Comparison of ENCODE assay signal across 9 mouse cellular contexts in the genomic region with DNA sequence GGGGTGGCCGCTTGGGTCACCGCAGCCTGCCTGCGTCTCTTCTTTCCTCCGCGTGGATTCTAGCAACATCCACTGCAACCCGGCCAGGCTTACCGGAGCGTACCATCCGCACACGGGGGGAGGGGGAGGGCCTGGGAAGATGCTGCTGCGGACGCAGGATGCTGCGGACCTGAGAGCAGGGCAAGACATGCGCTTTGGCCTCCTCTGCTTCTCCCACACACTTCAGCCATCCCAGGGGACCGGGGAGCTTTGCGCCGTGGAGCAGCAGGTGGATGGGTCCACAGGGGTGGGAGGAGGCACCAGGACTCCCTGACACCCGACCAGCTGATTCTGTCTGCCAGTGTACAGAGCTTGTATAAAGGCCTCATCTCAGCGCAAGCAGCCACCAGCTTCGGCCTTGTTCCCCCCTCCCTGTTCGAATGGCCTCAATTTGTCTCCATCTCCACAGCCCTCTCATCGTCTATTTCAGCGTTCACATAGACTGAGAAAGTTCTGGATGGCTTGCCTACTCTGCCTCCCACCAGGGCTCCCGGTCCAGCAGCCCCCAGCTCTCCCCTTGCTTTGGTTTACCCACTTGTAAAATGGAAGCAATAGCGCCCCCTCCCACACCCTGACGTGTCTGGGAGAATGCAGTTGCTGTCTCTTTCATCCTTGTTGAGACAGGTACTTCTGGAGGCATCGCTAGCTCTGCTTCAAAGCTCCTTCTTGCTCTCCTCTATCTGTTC. TPM values are rescaled to one million over a fixed set of nuclear protein-coding genes. Genes with fewer than 3 reads are reported as not detected.
DNase-seq lines count a peak whose midpoint lies in the region; ATAC-seq and TF ChIP-seq lines count a peak whose summit lies in the region.
"Had no signal": no experiment of that assay in that cellular context is flagged by ENCODE, and none has a peak within 500 bp of the region (broad histone marks: within the 10 kb centered on the region; RNA-seq: fewer than 3 reads in every experiment).

A gene (minus strand): TSS at position 537 of the 725 bp plus-strand sequence.

- no peak for ATAC-seq in lung, postnatal 0 days
- ATAC-seq in embryonic facial prominence, embryonic 13.5 days (ENCODE audit: insufficient number of reproducible peaks, insufficient read depth, low FRiP score, low TSS enrichment, low read depth): no peak
- ATAC-seq in midbrain, embryonic 15.5 days (replicated peaks): peak; percentile 80
- no peak for ATAC-seq in megakaryocyte-erythroid progenitor cell, adult 5-6 weeks (replicated peaks; ENCODE audit: low FRiP score, low TSS enrichment, poor library complexity, severe bottlenecking)

- H3K27me3 ChIP-seq in lung, postnatal 0 days (replicated peaks; ENCODE audit: insufficient read depth, low read length): no peaks in the 10 kb centered on the region
- peaks cover 51% of the 10 kb centered on the region for H3K27me3 ChIP-seq in embryonic facial prominence, embryonic 13.5 days
- H3K27me3 ChIP-seq in midbrain, embryonic 15.5 days (replicated peaks): no peaks in the 10 kb centered on the region; the same call in 1 of the 2 replicates

- H3K9me3 ChIP-seq in lung, postnatal 0 days (ENCODE audit: low read length): no peaks in the 10 kb centered on the region
- no peaks in the 10 kb centered on the region for H3K9me3 ChIP-seq in embryonic facial prominence, embryonic 13.5 days
- H3K9me3 ChIP-seq in midbrain, embryonic 15.5 days: no peaks in the 10 kb centered on the region
- H3K9me3 ChIP-seq: heart, embryonic 15.5 days had no signal

- peak; percentile 9; the same call in 1 of the 2 replicates for TF ChIP-seq CTCF in lung, postnatal 0 days (IDR thresholded peaks at IDR 0.05)

- no peaks in the 10 kb centered on the region for H3K4me1 ChIP-seq in lung, postnatal 0 days (ENCODE audit: insufficient read depth, low read depth, low read length)
- peaks cover 23% of the 10 kb centered on the region for H3K4me1 ChIP-seq in embryonic facial prominence, embryonic 13.5 days
- H3K4me1 ChIP-seq in midbrain, embryonic 15.5 days: peaks cover 29% of the 10 kb centered on the region
- H3K4me1 ChIP-seq: heart, embryonic 15.5 days had no signal

- no peak within 1 kb of the TSS for H3K9ac ChIP-seq in lung, postnatal 0 days (replicated peaks; ENCODE audit: low read depth)
- peak within 1 kb of the TSS; percentile 17; the same call in 1 of the 2 replicates for H3K9ac ChIP-seq in embryonic facial prominence, embryonic 13.5 days
- peak within 1 kb of the TSS; percentile 50 for H3K9ac ChIP-seq in midbrain, embryonic 15.5 days
- H3K9ac ChIP-seq: heart, embryonic 15.5 days had no signal

- H3K4me3 ChIP-seq in lung, postnatal 0 days (ENCODE audit: low read depth, low read length): no peak within 1 kb of the TSS
- H3K4me3 ChIP-seq in embryonic facial prominence, embryonic 13.5 days: no peak within 1 kb of the TSS
- peak within 1 kb of the TSS; percentile 40 for H3K4me3 ChIP-seq in midbrain, embryonic 15.5 days
- H3K4me3 ChIP-seq: heart, embryonic 15.5 days had no signal

- no peak for DNase-seq in lung, postnatal 0 days (ENCODE audit: low spot score)
- no peak for DNase-seq in lung, postnatal 36 days
- DNase-seq in layer of hippocampus, adult 18-20 months (ENCODE audit: low spot score in 2 of 2): peak; percentile 65 to 85
- DNase-seq in heart, postnatal 14 days: no peak
- no peak for DNase-seq in kidney, postnatal 10 days

- no peaks in the 10 kb centered on the region for H3K36me3 ChIP-seq in lung, postnatal 0 days (ENCODE audit: insufficient read depth, low read length)
- H3K36me3 ChIP-seq in embryonic facial prominence, embryonic 13.5 days: no peaks in the 10 kb centered on the region
- H3K36me3 ChIP-seq in midbrain, embryonic 15.5 days (replicated peaks): no peaks in the 10 kb centered on the region
- H3K36me3 ChIP-seq: heart, embryonic 15.5 days had no signal

- TF ChIP-seq EP300 in lung, postnatal 0 days (IDR thresholded peaks at IDR 0.05): no peak

- H3K27ac ChIP-seq in lung, postnatal 0 days (ENCODE audit: low read length): no peak within 1 kb of the TSS
- no peak within 1 kb of the TSS for H3K27ac ChIP-seq in embryonic facial prominence, embryonic 13.5 days
- H3K27ac ChIP-seq in midbrain, embryonic 15.5 days: peak within 1 kb of the TSS; percentile 87
- H3K27ac ChIP-seq: heart, embryonic 15.5 days had no signal

- no peak within 1 kb of the TSS for H3K4me2 ChIP-seq in lung, postnatal 0 days (replicated peaks; ENCODE audit: low read depth, low read length)
- H3K4me2 ChIP-seq in embryonic facial prominence, embryonic 13.5 days: peak within 1 kb of the TSS; percentile 23
- peak within 1 kb of the TSS; percentile 77 for H3K4me2 ChIP-seq in midbrain, embryonic 15.5 days
- H3K4me2 ChIP-seq: heart, embryonic 15.5 days had no signal

- intact Hi-C loops in heart, postnatal 14 days (cut with DNase I): no loop called here

- 27% methylated on average over 25 of the region's 27 CpGs for WGBS in lung, postnatal 0 days
- WGBS in embryonic facial prominence, embryonic 13.5 days: 12% methylated on average over 24 of the region's 27 CpGs
- WGBS in midbrain, embryonic 15.5 days: 7% methylated on average over 27 of the region's 27 CpGs

RNA-seq across cellular contexts. Expression of the gene that starts here (rescaled TPM):
- 0.81 and 0.95 TPM in 2 replicates for polyA plus RNA-seq in lung, postnatal 0 days (2015; fragmentation: Nextera tagmentation; extraction: Ambion mirVana)
- polyA plus RNA-seq in embryonic facial prominence, embryonic 13.5 days (2015; fragmentation: Nextera tagmentation; extraction: Ambion mirVana): 0.14 and 0.50 TPM in 2 replicates
- total RNA-seq in layer of hippocampus, adult 18-20 months (2021): 100 to 1,000 TPM; 421 to 452 TPM
- 41.0 and 45.9 TPM in 2 replicates for polyA plus RNA-seq in midbrain, embryonic 15.5 days (2015; fragmentation: Nextera tagmentation; extraction: Ambion mirVana)
- total RNA-seq in heart, postnatal 14 days (2021): under 1 TPM; 0.12 to 0.74 TPM
- not detected in 2 replicates for total RNA-seq in megakaryocyte-erythroid progenitor cell, adult 5-6 weeks (2014; fragmentation: Nextera tagmentation)
- total RNA-seq in megakaryocyte-erythroid progenitor cell, adult 5-6 weeks (2017): not detected in 2 replicates

Comparison
In these comparisons a context has a peak if more than half of its experiments do, and no peak if none do; other contexts are left out.
1. RNA of the gene that starts here (total RNA-seq): 421 to 452 TPM in layer of hippocampus, adult 18-20 months; 0.12 to 0.74 TPM in heart, postnatal 14 days and not detected in megakaryocyte-erythroid progenitor cell, adult 5-6 weeks; every median in the first group is over 100 times any median in the second.
2. RNA of the gene that starts here (polyA plus RNA-seq): 41.0 to 45.9 TPM in midbrain, embryonic 15.5 days; 0.81 to 0.95 TPM in lung, postnatal 0 days and 0.14 to 0.50 TPM in embryonic facial prominence, embryonic 13.5 days; every median in the first group is over 10 times any median in the second.
3. DNase-seq: peak in layer of hippocampus, adult 18-20 months (2 of 2); none in lung, postnatal 0 days (single experiment), lung, postnatal 36 days (single experiment), heart, postnatal 14 days (0 of 2) and kidney, postnatal 10 days (single experiment).